Mouse (Mus musculus): ENCODE data around the gene Sdhd. TPM values are rescaled to one million over a fixed set of nuclear protein-coding genes. Genes with fewer than 3 reads are reported as not detected.

The Sdhd gene
- 257 TPM in 2 replicates for polyA plus RNA-seq (2015; fragmentation: Nextera tagmentation; extraction: Ambion mirVana)

DNA sequence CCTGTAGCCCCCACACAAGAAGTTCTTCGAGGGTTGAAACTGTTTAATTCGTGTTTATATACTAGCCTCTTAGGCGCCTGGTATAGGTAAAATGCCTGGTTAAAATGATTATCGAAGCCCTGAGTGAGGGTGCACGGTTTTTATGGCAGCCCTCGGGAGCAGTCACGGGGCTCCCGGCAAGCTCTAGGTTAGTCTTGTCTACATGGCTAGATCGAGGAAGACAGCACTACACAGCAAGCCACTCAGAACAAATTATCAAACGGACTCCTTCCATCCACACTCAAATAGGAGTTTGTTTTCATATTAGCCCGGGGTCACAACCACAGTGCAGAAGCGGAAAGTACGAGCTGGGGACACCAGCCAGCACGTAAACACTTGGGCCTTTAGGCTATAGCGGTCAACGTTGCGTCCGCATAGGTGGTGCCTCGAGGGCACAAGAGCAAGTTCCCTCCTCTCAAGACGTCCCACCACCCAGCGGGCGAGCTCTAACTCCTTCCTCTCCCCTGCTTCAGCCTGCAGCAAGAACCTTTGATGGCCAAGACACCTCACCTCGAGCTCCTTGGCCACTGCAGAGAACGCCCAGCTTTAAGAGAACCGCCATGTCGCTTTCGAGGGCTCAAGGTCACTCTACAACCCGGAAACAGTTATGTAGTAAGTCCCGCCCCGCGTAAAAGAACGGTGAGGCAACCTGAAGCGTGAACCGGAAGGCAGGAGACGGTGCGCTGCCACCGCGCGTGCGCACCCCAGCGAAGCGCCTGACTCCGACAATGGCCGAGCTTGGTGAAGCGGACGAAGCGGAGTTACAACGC is at the start of gene Sdhd, which contains the start of gene Timm8b:
TSS of gene Sdhd (minus strand) at position 624 of the 809 bp plus-strand sequence.
TSS of gene Timm8b (plus strand) at position 722 of the 809 bp plus-strand sequence.

DNA sequence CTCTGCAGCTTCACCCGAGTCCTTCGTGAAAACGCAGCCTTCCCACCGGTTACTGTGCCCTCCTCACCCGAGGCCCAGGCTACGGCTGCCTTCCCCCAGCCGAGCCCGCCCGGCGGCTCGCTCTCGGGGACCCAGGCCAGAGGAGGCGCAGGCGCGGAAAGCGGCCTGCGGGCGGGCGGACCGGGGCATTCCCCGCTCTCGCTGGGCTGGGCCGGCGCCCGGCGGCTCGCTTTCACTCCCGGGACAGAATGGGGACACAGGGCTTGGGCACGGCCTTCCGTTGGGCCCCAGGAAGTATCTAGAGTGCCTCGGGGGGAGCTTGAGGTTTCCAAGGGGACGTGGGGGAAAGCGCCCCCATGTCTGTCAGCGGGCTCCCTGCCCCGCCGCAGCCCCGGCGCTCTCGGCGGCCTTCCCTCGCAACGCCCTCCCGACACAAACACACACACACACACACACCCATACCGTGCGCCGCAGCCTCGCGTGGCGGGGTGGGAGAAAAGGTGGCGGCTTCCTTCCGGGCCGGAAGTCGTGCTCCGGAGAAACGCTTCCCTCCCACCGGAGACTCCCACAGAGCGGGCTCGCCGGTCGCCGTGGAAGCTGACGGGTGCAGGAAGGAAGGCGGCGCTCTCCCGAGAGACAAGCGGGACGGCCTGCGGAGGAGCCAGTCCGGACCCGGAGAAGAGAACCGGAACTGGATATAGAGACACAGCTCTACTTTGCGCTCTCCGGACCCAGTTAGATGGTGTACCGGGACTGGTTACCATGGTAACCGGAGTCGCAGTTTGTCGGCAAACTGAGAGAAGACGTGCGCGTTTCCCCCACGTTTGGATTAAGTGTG is 13.4 kb upstream of the Sdhd start, which contains the start of the genes Pih1d2 and Nkapd1:
TSS of gene Pih1d2 (plus strand) at position 556 of the 838 bp plus-strand sequence.
TSS of gene Nkapd1 (minus strand) at position 699 of the 838 bp plus-strand sequence.

GRCm38 (mm10) chr9:50561145-50561917 is 42.3 kb downstream of the Sdhd start, which contains the start of gene Tex12:
Tex12 (minus strand) TSS chr9:50561325.

DNA sequence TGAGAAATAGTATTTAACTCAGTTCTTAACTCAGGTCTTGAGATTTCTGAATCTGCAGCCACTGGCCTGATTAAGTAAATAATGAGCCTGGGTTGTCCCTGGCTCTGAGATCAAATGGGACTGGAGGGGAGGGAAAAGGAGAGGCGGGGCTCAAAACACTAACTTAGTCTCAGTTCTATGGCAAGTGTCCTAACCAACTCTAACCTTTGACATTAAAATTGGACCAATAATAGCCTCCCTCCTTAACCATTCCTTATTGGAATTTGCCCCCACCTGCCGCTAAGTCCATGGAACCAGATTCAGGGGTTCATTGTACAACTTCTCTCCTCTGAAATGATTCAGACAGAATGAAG is 48.5 kb downstream of the Sdhd start, which contains the start of gene Bco2:
TSS of gene Bco2 (minus strand) at position 88 of the 353 bp plus-strand sequence.

DNA sequence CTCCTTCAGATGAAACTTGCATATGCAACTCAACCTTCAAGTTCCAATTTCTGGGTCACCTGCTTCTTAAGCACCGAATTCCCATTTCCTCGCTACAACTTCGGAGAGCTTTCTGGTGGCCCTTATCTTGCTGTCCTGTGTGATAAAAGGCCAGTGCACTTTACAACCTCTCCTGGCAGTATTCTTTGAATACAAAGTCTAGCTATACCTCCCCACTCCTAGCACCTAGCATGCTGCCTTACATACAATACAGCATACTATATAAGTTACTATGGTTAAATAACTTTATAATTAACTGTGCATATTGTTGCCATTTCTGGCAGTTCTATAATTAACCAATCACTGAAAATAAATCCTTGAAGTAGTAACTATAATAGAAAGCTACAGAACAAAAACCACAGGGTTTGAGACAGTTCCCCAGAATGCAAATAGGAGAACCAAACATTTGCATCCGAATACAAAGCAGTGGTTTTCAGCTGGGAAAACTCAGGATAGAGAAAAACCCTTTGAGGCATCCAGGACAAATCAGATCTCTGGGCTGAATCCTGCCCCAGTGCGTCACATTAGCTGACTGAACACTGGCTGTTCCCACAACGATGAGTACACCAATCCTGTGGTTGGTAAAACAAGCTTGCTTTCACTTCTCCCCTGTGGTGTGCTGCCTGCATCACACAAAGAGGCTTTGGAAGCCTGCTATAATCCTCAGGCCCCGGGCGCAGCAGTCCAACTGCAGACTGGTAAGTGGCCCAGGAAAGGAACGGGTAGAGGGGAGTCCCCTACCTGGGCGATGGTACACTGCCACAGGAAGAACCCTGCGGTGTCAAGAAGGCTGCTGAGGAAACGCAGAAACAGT is 49.1 kb downstream of the Sdhd start, which contains the start of gene Il18:
TSS of gene Il18 (plus strand) at position 587 of the 853 bp plus-strand sequence.

Other genes starting within 250 kb of the Sdhd start
- gene Plet1, start 109.3 kb downstream of the Sdhd start, polyA plus RNA-seq (2015; fragmentation: Nextera tagmentation; extraction: Ambion mirVana): 0.93 and 1.1 TPM in 2 replicates
- gene Pts, start 75.1 kb downstream of the Sdhd start, polyA plus RNA-seq (2015; fragmentation: Nextera tagmentation; extraction: Ambion mirVana): 64.5 and 69.3 TPM in 2 replicates
- gene Il18, start 49.0 kb downstream of the Sdhd start, polyA plus RNA-seq (2015; fragmentation: Nextera tagmentation; extraction: Ambion mirVana): 25.1 and 37.1 TPM in 2 replicates
- 0.35 and 0.61 TPM in 2 replicates for gene Bco2, start 48.6 kb downstream of the Sdhd start, polyA plus RNA-seq (2015; fragmentation: Nextera tagmentation; extraction: Ambion mirVana)
- gene Tex12, start 42.5 kb downstream of the Sdhd start, polyA plus RNA-seq (2015; fragmentation: Nextera tagmentation; extraction: Ambion mirVana): 0.15 TPM in 1 of 2 replicates, not detected in the other
- gene Timm8b, start 98 bp upstream of the Sdhd start, polyA plus RNA-seq (2015; fragmentation: Nextera tagmentation; extraction: Ambion mirVana): 165 and 173 TPM in 2 replicates
- gene Pih1d2, start 13.5 kb upstream of the Sdhd start, polyA plus RNA-seq (2015; fragmentation: Nextera tagmentation; extraction: Ambion mirVana): 1.3 and 1.5 TPM in 2 replicates
- 13.8 and 15.5 TPM in 2 replicates for gene Nkapd1, start 13.7 kb upstream of the Sdhd start, polyA plus RNA-seq (2015; fragmentation: Nextera tagmentation; extraction: Ambion mirVana)
- 26.0 and 31.2 TPM in 2 replicates for gene Dlat, start 56.0 kb upstream of the Sdhd start, polyA plus RNA-seq (2015; fragmentation: Nextera tagmentation; extraction: Ambion mirVana)
- 0.77 and 1.0 TPM in 2 replicates for gene Dixdc1, start 135.7 kb upstream of the Sdhd start, polyA plus RNA-seq (2015; fragmentation: Nextera tagmentation; extraction: Ambion mirVana)
- 1.9 and 2.0 TPM in 2 replicates for gene 2310030G06Rik, start 142.7 kb upstream of the Sdhd start, polyA plus RNA-seq (2015; fragmentation: Nextera tagmentation; extraction: Ambion mirVana)
- gene Cryab, start 147.5 kb upstream of the Sdhd start, polyA plus RNA-seq (2015; fragmentation: Nextera tagmentation; extraction: Ambion mirVana): 28.7 and 32.9 TPM in 2 replicates
- gene Hspb2, start 148.5 kb upstream of the Sdhd start, polyA plus RNA-seq (2015; fragmentation: Nextera tagmentation; extraction: Ambion mirVana): 2.6 and 3.6 TPM in 2 replicates
- 9.2 and 11.6 TPM in 2 replicates for gene Fdxacb1, start 164.4 kb upstream of the Sdhd start, polyA plus RNA-seq (2015; fragmentation: Nextera tagmentation; extraction: Ambion mirVana)
- gene Alg9, start 171.2 kb upstream of the Sdhd start, polyA plus RNA-seq (2015; fragmentation: Nextera tagmentation; extraction: Ambion mirVana): 14.4 and 14.8 TPM in 2 replicates
- gene 1110032A03Rik, start 171.7 kb upstream of the Sdhd start, polyA plus RNA-seq (2015; fragmentation: Nextera tagmentation; extraction: Ambion mirVana): 28.0 and 29.5 TPM in 2 replicates
- gene Ppp2r1b, start 241.5 kb upstream of the Sdhd start, polyA plus RNA-seq (2015; fragmentation: Nextera tagmentation; extraction: Ambion mirVana): 61.9 and 75.8 TPM in 2 replicates

Data from spleen, postnatal 0 days (tissue).